Comparison of ENCODE assay signal across 15 mouse cellular contexts in genomic region chr5:22348412-22348811, GRCm38 (mm10). TPM values are rescaled to one million over a fixed set of nuclear protein-coding genes. Genes with fewer than 3 reads are reported as not detected.
DNase-seq lines count a peak whose midpoint lies in the region; ATAC-seq and TF ChIP-seq lines count a peak whose summit lies in the region.
"Had no signal": no experiment of that assay in that cellular context is flagged by ENCODE, and none has a peak within 500 bp of the region (broad histone marks: within the 10 kb centered on the region; RNA-seq: fewer than 3 reads in every experiment).

No protein-coding gene starts in this region.

- H3K4me1 ChIP-seq in lung, postnatal 0 days (ENCODE audit: insufficient read depth, low read depth, low read length), result no peaks in the 10 kb centered on the region
- H3K4me1 ChIP-seq in liver, embryonic 15.5 days (replicated peaks), result peaks cover 70% of the 10 kb centered on the region
- peaks cover 12% of the 10 kb centered on the region; the same call in 1 of the 2 replicates for H3K4me1 ChIP-seq in stomach, embryonic 16.5 days (ENCODE audit: control insufficient read depth, insufficient read depth, low read length)
- H3K4me1 ChIP-seq in midbrain, embryonic 15.5 days, result peaks cover 20% of the 10 kb centered on the region

- ATAC-seq in lung, postnatal 0 days, result peak; percentile 20; the same call in 1 of the 2 replicates
- ATAC-seq in erythroblast, adult 5-6 weeks (replicated peaks; ENCODE audit: low FRiP score, poor library complexity, severe bottlenecking), result peak; percentile 77
- peak; percentile 89 for ATAC-seq in liver, embryonic 15.5 days (ENCODE audit: insufficient read depth)
- peak; percentile 55; the same call in 1 of the 2 replicates for ATAC-seq in stomach, embryonic 16.5 days (ENCODE audit: insufficient read depth, low FRiP score)
- ATAC-seq in midbrain, embryonic 15.5 days (replicated peaks), result no peak
- ATAC-seq: forebrain, embryonic 15.5 days had no signal

- H3K9me3 ChIP-seq in lung, postnatal 0 days (ENCODE audit: low read length), result no peaks in the 10 kb centered on the region
- H3K9me3 ChIP-seq in liver, embryonic 15.5 days (replicated peaks), result 0 out of 2 replicates have a peak, but pooled peaks cover 4% of the 10 kb centered on the region
- no peaks in the 10 kb centered on the region for H3K9me3 ChIP-seq in stomach, embryonic 16.5 days (replicated peaks; ENCODE audit: control insufficient read depth, low read length)
- no peaks in the 10 kb centered on the region for H3K9me3 ChIP-seq in midbrain, embryonic 15.5 days
- H3K9me3 ChIP-seq: forebrain, embryonic 15.5 days had no signal

- peaks cover 39% of the 10 kb centered on the region for H3K27me3 ChIP-seq in lung, postnatal 0 days (replicated peaks; ENCODE audit: insufficient read depth, low read length)
- H3K27me3 ChIP-seq in liver, embryonic 15.5 days, result peaks cover 35% of the 10 kb centered on the region
- H3K27me3 ChIP-seq in stomach, embryonic 16.5 days (ENCODE audit: control insufficient read depth, insufficient read depth, low read length), result peaks cover 46% of the 10 kb centered on the region
- peaks cover 2% of the 10 kb centered on the region; the same call in 1 of the 2 replicates for H3K27me3 ChIP-seq in midbrain, embryonic 15.5 days (replicated peaks)
- H3K27me3 ChIP-seq: CH12.LX had no signal

- no peak overlapping the region for H3K4me3 ChIP-seq in lung, postnatal 0 days (ENCODE audit: low read depth, low read length)
- no peak overlapping the region for H3K4me3 ChIP-seq in liver, embryonic 15.5 days (replicated peaks)
- no peak overlapping the region for H3K4me3 ChIP-seq in stomach, embryonic 16.5 days (replicated peaks; ENCODE audit: low read length)
- no peak overlapping the region for H3K4me3 ChIP-seq in midbrain, embryonic 15.5 days
- H3K4me3 ChIP-seq: forebrain, embryonic 15.5 days had no signal

- no peaks in the 10 kb centered on the region for H3K36me3 ChIP-seq in lung, postnatal 0 days (ENCODE audit: insufficient read depth, low read length)
- no peaks in the 10 kb centered on the region for H3K36me3 ChIP-seq in liver, embryonic 15.5 days (replicated peaks)
- H3K36me3 ChIP-seq in stomach, embryonic 16.5 days (ENCODE audit: control insufficient read depth, insufficient read depth, low read length), result no peaks in the 10 kb centered on the region
- H3K36me3 ChIP-seq in midbrain, embryonic 15.5 days (replicated peaks), result no peaks in the 10 kb centered on the region
- H3K36me3 ChIP-seq: forebrain, embryonic 15.5 days had no signal

- no peak for TF ChIP-seq EP300 in lung, postnatal 0 days (IDR thresholded peaks at IDR 0.05)

- 51% methylated on average over 3 of the region's 3 CpGs for WGBS in lung, postnatal 0 days
- WGBS in liver, embryonic 15.5 days (ENCODE audit: insufficient replicate concordance), result 7% methylated on average over 3 of the region's 3 CpGs
- WGBS in stomach, embryonic 16.5 days, result 55% methylated on average over 3 of the region's 3 CpGs
- 83% methylated on average over 3 of the region's 3 CpGs for WGBS in midbrain, embryonic 15.5 days

- H3K9ac ChIP-seq in lung, postnatal 0 days (replicated peaks; ENCODE audit: low read depth), result no peak overlapping the region
- no peak overlapping the region for H3K9ac ChIP-seq in liver, embryonic 15.5 days
- H3K9ac ChIP-seq in stomach, embryonic 16.5 days (ENCODE audit: low read length), result no peak overlapping the region
- no peak overlapping the region for H3K9ac ChIP-seq in midbrain, embryonic 15.5 days
- H3K9ac ChIP-seq: forebrain, embryonic 15.5 days had no signal

- H3K27ac ChIP-seq in lung, postnatal 0 days (ENCODE audit: low read length), result no peak overlapping the region
- H3K27ac ChIP-seq in liver, embryonic 15.5 days (replicated peaks), result peak overlapping the region; percentile 92
- no peak overlapping the region for H3K27ac ChIP-seq in stomach, embryonic 16.5 days (ENCODE audit: low read length)
- no peak overlapping the region for H3K27ac ChIP-seq in midbrain, embryonic 15.5 days
- H3K27ac ChIP-seq: forebrain, embryonic 15.5 days; macrophage had no signal

- H3K4me2 ChIP-seq in lung, postnatal 0 days (replicated peaks; ENCODE audit: low read depth, low read length), result no peak overlapping the region
- H3K4me2 ChIP-seq in liver, embryonic 15.5 days, result peak overlapping the region; percentile 45
- no peak overlapping the region for H3K4me2 ChIP-seq in stomach, embryonic 16.5 days (ENCODE audit: low read depth, low read length)
- no peak overlapping the region for H3K4me2 ChIP-seq in midbrain, embryonic 15.5 days
- H3K4me2 ChIP-seq: forebrain, embryonic 15.5 days had no signal

- no peak for TF ChIP-seq CTCF in lung, postnatal 0 days (IDR thresholded peaks at IDR 0.05)

- DNase-seq in lung, postnatal 0 days (ENCODE audit: low spot score), result no peak
- no peak for DNase-seq in lung, postnatal 36 days
- DNase-seq in T-cell, adult 2 months (ENCODE audit: low spot score), result no peak
- DNase-seq: adrenal gland, postnatal 36 days; cerebellum, adult 8-10 months; gastrocnemius, postnatal 14 days; kidney, postnatal 10 days; thymus, adult 18-20 months had no signal

RNA-seq across cellular contexts. Expression of gene Reln, which starts 3.9 kb away (rescaled TPM):
- 2.4 and 2.8 TPM in 2 replicates for polyA plus RNA-seq in lung, postnatal 0 days (2015; fragmentation: Nextera tagmentation; extraction: Ambion mirVana)
- total RNA-seq in erythroblast, adult 5-6 weeks (2015; ENCODE audit: low replicate concordance), result 272 and 297 TPM in 2 replicates
- total RNA-seq in erythroblast, adult 5-6 weeks (2017; ENCODE audit: low replicate concordance), result 308 and 319 TPM in 2 replicates
- polyA plus RNA-seq in liver, embryonic 15.5 days (2015; fragmentation: Nextera tagmentation; extraction: Ambion mirVana), result 18.7 and 26.2 TPM in 2 replicates
- polyA plus RNA-seq in stomach, embryonic 16.5 days (2015; fragmentation: Nextera tagmentation; extraction: Ambion mirVana), result 4.7 and 4.8 TPM in 2 replicates
- 39.2 and 51.3 TPM in 2 replicates for polyA plus RNA-seq in midbrain, embryonic 15.5 days (2015; fragmentation: Nextera tagmentation; extraction: Ambion mirVana)
- polyA plus RNA-seq: macrophage had no signal
